Mouse (Mus musculus): Measurements from ENCODE around the gene Gm49387. TPM values are rescaled to one million over a fixed set of nuclear protein-coding genes. Genes with fewer than 3 reads are reported as not detected.

The Gm49387 gene
- polyA plus RNA-seq, 1 experiment = 0.32 TPM

DNA sequence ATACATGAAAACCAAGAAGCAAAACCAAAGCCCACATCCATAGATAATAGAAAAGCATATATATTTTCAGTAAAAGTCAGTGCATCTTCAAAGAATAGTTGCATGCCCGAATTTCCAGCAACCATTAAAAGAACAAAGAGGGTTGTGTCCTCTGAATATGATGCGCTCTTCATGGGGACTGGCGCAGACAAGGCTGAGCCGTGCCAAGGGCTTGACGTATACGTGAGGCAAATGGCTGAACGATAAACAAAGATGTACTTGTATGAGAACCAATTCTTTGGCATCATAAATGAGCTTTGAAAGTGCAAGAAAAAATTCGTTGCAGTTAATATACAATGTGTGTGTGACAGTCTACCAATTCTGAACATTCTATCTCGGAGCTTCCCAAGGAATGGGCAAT is 40.6 kb upstream of the Gm49387 start:
- Histone ChIP-seq H3K4me3 (ENCODE audit: extremely low read depth, insufficient read depth, insufficient read length) (no peak overlapping the region), H3K4me1 (ENCODE audit: control insufficient read depth, insufficient read depth, insufficient read length) (peaks cover 33% of the 10 kb centered on the region; the same call in 1 of the 2 replicates), H3K36me3 (ENCODE audit: control insufficient read depth, insufficient read depth, low read length) (no peaks in the 10 kb centered on the region)

DNA sequence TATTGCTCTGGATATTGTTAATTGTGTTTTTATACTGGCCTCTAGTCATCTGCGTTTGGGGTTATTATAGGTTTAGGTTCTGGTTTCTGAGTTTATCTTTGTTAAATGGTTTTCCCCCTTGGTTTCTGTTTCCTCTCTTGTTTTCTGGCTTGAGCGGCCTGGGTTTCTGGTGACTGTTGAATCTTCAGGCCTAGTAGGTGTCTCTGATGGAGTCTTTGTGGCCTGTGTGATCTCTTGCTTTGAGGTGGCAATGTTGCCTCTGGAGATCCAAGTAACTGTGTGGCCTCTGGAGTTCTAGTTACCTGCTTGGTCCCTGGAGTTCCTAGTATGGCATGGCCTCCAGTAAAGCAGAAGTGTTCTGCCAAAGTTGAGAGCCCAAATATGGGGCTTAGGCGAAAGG is 40.0 kb upstream of the Gm49387 start:
- Histone ChIP-seq H3K27ac (ENCODE audit: insufficient read depth, low read length) (peak overlapping the region; percentile 57), H3K36me3 (ENCODE audit: control insufficient read depth, insufficient read depth, low read length) (no peaks in the 10 kb centered on the region), H3K27me3 (ENCODE audit: control insufficient read depth, insufficient read depth, low read length) (no peaks in the 10 kb centered on the region), H3K4me3 (ENCODE audit: extremely low read depth, insufficient read depth, insufficient read length) (no peak overlapping the region), H3K4me1 (ENCODE audit: control insufficient read depth, insufficient read depth, insufficient read length) (peaks cover 29% of the 10 kb centered on the region; the same call in 1 of the 2 replicates)
- TF ChIP-seq POLR2A (IDR thresholded peaks at IDR 0.05; ENCODE audit: low read depth, low read length) (no peak), CTCF (IDR thresholded peaks at IDR 0.05; ENCODE audit: extremely low read depth, insufficient read depth, insufficient read length, insufficient replicate concordance) (no peak)
- DNase-seq (ENCODE audit: low read depth in 1 of 2, low spot score in 2 of 2) = no peak
- 35% methylated on average over 3 of the region's 3 CpGs for WGBS

More for the DNA sequence above, 40.6 kb upstream of the Gm49387 start:
- no peak for TF ChIP-seq CTCF (IDR thresholded peaks at IDR 0.05; ENCODE audit: extremely low read depth, insufficient read depth, insufficient read length, insufficient replicate concordance)
- TF ChIP-seq POLR2A (IDR thresholded peaks at IDR 0.05; ENCODE audit: low read depth, low read length) = no peak
- no peak for DNase-seq (ENCODE audit: low read depth in 1 of 2, low spot score in 2 of 2)
- WGBS = 83% methylated on average over 9 of the region's 9 CpGs
- Histone ChIP-seq H3K27ac (ENCODE audit: insufficient read depth, low read length) (no peak overlapping the region), H3K27me3 (ENCODE audit: control insufficient read depth, insufficient read depth, low read length) (no peaks in the 10 kb centered on the region)

DNA sequence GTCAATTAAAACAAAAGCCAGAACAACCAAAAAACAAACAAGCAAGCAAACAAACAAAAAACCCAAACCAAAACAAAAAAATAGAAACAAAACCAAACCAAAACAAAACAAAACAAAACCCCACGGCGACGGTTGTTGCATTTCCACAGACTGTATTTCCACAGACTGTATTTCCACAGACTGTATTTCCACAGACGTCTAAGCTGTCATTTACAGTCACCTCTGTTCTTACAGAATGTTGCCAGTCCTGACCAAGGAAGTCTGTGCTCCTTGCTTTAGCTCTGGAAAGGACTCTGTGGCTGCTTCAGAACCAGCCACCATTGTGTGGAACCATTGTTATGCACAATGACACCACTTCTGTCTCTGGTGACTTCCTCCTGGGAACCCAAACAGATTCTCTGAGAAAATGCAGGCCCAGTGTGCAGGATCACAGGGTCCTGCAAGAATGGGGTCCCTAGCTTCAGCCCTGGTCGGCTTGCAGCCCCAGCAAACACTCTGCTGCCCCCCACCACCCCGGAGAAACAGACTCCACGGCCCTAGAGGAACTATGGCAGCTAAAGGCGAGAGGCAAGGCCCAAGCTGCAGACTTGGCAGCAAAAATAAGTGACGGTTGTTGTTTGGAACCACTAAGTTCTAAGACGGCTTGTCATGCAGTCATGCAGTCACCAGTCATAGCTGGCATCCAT is 31.1 kb upstream of the Gm49387 start:
- WGBS = 78% methylated on average over 10 of the region's 10 CpGs
- peaks cover 27% of the 10 kb centered on the region for H3K4me1 ChIP-seq (ENCODE audit: control insufficient read depth, insufficient read depth, insufficient read length)
- H3K27ac ChIP-seq (ENCODE audit: insufficient read depth, low read length) = no peak overlapping the region
- TF ChIP-seq POLR2A (IDR thresholded peaks at IDR 0.05; ENCODE audit: low read depth, low read length) = no peak
- TF ChIP-seq CTCF (IDR thresholded peaks at IDR 0.05; ENCODE audit: extremely low read depth, insufficient read depth, insufficient read length, insufficient replicate concordance) = no peak
- H3K27me3 ChIP-seq (ENCODE audit: control insufficient read depth, insufficient read depth, low read length) = no peaks in the 10 kb centered on the region
- DNase-seq (ENCODE audit: low read depth in 1 of 2, low spot score in 2 of 2) = no peak
- no peak overlapping the region for H3K4me3 ChIP-seq (ENCODE audit: extremely low read depth, insufficient read depth, insufficient read length)
- H3K36me3 ChIP-seq (ENCODE audit: control insufficient read depth, insufficient read depth, low read length) = no peaks in the 10 kb centered on the region

DNA sequence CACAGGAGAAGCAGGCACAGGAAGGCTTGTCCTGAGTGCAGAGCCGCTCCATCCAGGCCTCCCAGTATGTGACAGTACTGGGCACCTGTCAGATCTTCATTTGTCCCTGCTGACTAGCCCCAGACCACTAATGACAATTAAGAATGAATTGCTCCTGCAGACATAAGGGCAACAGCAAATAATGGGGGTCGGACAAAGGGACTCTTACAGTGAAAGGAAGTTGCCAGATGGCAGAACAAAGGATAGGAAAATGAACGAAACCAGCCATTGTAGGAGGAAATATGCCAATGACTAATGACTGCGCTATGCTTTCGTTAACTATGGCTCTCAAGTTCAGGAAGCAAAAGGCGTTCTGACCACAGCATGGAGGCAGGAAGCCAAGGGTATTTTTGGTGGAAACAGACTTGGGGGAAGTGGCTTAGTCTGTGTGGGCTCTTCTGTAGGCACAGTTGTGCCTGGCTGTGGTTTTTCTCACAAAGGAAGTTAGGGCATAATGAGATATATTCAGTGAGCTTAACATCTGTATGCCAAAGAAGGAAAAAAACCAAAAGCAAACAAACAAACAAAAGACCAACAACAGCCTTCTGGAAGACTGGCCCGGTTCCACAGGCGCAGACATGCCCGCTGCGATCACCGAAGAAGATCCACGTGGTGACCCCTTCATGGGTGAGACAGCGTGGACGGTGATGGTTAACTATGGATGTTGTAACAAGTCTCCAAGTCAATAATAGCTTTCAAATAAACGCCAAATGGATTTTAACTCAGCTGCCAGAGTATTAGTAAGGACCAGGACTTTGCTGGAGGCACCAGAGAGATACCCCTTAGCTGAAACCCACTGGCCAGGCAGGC is 29.2 kb upstream of the Gm49387 start:
- no peak for TF ChIP-seq CTCF (IDR thresholded peaks at IDR 0.05; ENCODE audit: extremely low read depth, insufficient read depth, insufficient read length, insufficient replicate concordance)
- TF ChIP-seq POLR2A (IDR thresholded peaks at IDR 0.05; ENCODE audit: low read depth, low read length) = no peak
- peak overlapping the region; percentile 48 for H3K27ac ChIP-seq (ENCODE audit: insufficient read depth, low read length)
- H3K27me3 ChIP-seq (ENCODE audit: control insufficient read depth, insufficient read depth, low read length) = no peaks in the 10 kb centered on the region
- H3K36me3 ChIP-seq (ENCODE audit: control insufficient read depth, insufficient read depth, low read length) = no peaks in the 10 kb centered on the region
- peak; percentile 52 to 56 for DNase-seq (ENCODE audit: low read depth in 1 of 2, low spot score in 2 of 2)
- H3K4me1 ChIP-seq (ENCODE audit: control insufficient read depth, insufficient read depth, insufficient read length) = peaks cover 35% of the 10 kb centered on the region
- H3K4me3 ChIP-seq (ENCODE audit: extremely low read depth, insufficient read depth, insufficient read length) = no peak overlapping the region
- 10% methylated on average over 15 of the region's 15 CpGs for WGBS

DNA sequence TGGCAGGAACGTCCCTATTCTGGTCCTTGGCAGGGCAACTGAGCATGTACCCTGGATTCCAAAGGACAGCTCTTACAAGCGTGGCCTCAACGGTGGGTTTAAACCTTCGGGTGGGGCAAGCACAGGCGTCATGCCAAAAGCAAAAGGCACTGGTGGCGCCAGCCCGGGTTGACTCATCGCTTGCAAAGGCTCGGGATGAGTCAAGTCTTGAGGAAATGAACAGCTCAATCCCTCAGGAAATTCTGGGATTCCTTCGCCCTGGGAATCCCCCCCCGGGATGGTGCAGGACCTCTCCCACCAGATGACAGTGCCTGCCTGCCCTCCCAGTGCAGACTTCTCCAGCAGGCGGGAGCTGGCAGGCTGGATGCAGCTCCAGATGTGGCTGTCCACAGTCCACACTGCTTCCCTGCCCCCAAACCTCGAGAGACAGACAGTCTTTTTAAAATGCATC is 28.5 kb upstream of the Gm49387 start:
- WGBS = 21% methylated on average over 13 of the region's 13 CpGs
- Histone ChIP-seq H3K27me3 (ENCODE audit: control insufficient read depth, insufficient read depth, low read length) (no peaks in the 10 kb centered on the region), H3K27ac (ENCODE audit: insufficient read depth, low read length) (peak overlapping the region; percentile 48), H3K4me3 (ENCODE audit: extremely low read depth, insufficient read depth, insufficient read length) (no peak overlapping the region), H3K36me3 (ENCODE audit: control insufficient read depth, insufficient read depth, low read length) (no peaks in the 10 kb centered on the region), H3K4me1 (ENCODE audit: control insufficient read depth, insufficient read depth, insufficient read length) (peaks cover 40% of the 10 kb centered on the region)
- no peak for TF ChIP-seq POLR2A (IDR thresholded peaks at IDR 0.05; ENCODE audit: low read depth, low read length)
- TF ChIP-seq CTCF (IDR thresholded peaks at IDR 0.05; ENCODE audit: extremely low read depth, insufficient read depth, insufficient read length, insufficient replicate concordance) = no peak
- DNase-seq (ENCODE audit: low read depth in 1 of 2, low spot score in 2 of 2) = no peak

DNA sequence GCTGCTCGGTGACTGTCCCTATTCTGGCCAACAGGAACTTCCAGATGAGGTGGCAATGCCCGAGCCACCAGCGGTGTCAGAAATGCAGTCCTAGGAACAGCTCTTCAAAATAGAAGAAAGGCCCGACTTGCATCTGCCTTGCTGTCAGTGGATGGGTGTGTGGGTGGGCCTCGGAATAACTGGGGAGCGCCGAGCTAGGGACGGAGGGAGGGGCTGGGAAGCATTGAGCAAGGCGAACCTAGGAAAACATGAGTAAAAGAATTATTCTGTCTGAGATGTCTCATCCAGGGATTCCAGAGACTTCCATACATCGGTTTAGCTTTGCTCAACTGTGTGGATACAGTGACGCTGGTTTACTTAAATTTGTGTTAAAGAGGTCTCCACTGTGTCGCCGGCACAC is 27.6 kb upstream of the Gm49387 start:
- TF ChIP-seq CTCF (IDR thresholded peaks at IDR 0.05; ENCODE audit: extremely low read depth, insufficient read depth, insufficient read length, insufficient replicate concordance) (no peak), POLR2A (IDR thresholded peaks at IDR 0.05; ENCODE audit: low read depth, low read length) (no peak)
- WGBS = 74% methylated on average over 13 of the region's 13 CpGs
- no peak for DNase-seq (ENCODE audit: low read depth in 1 of 2, low spot score in 2 of 2)

More for the DNA sequence above, 27.6 kb upstream of the Gm49387 start:
- H3K4me1 ChIP-seq (ENCODE audit: control insufficient read depth, insufficient read depth, insufficient read length) = peaks cover 48% of the 10 kb centered on the region
- no peaks in the 10 kb centered on the region for H3K27me3 ChIP-seq (ENCODE audit: control insufficient read depth, insufficient read depth, low read length)
- H3K27ac ChIP-seq (ENCODE audit: insufficient read depth, low read length) = peak overlapping the region; percentile 24
- H3K4me3 ChIP-seq (ENCODE audit: extremely low read depth, insufficient read depth, insufficient read length) = no peak overlapping the region
- no peaks in the 10 kb centered on the region for H3K36me3 ChIP-seq (ENCODE audit: control insufficient read depth, insufficient read depth, low read length)
